Mouse (Mus musculus) lung, postnatal 25 days (tissue): ENCODE results near the gene BC049762.
A peak's percentile ranks its signal among the peaks of the same experiment; 100 is the strongest.

ENCODE experiments used
- DNase-seq: peaks from one replicate; pipeline ENCODE4 v3.0.0; 2022; ENCODE audit warnings: low spot score

BC049762 gene

GRCm38 (mm10) chr11:51262342-51263285 is at the start of gene BC049762:
Gene BC049762, minus strand, starts transcription at chr11:51263046.
- peak; percentile 99 for DNase-seq

DNA sequence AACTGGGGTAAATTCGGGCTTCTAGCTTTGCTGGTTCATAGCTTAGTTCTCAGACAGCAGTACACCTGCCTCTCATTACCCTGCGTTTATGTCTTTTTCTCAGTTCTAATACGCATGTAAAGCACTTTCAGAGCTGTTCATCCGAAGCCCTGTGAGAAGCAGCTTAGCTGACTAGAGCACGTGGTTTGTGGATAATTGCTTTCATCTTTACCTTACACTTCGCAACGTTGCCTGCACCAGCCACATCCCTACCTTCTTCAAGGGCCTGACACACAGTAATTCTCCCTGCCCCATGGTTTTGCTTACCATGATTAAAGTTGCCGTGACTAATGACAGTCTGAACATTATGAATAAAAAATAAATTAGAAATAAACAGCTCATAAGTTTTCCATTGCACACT is 49.0 kb upstream of the BC049762 start:
- no peak for DNase-seq

DNA sequence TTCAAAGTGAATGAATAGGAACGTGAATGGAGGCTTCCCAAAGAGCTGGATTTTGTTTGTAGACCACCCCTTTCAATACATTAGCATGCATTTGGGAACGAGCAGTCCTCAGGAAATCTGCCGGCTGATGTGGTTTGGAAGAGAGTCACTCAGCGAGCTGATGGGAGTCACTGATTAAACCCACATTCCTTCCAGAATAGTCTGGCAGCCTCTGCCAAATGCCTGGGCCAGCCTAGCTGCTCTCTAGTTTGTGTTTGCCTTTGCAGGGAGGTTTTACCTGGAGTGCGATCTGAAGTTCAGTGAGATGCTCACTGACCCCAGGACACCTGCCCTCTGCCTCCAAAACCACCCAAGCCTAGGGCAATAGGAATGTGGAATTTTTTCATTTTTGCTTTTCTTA is 45.5 kb upstream of the BC049762 start:
- peak; percentile 37 for DNase-seq

- DNase-seq = no peak
Measured at GRCm38 (mm10) chr11:51303981-51304553, 41.2 kb upstream of the BC049762 start.

- DNase-seq = no peak
Measured at GRCm38 (mm10) chr11:51302396-51302795, 39.5 kb upstream of the BC049762 start.

- no peak for DNase-seq
Measured at GRCm38 (mm10) chr11:51298691-51299090, 35.8 kb upstream of the BC049762 start.

- DNase-seq = no peak
Measured at GRCm38 (mm10) chr11:51295742-51296141, 32.9 kb upstream of the BC049762 start.

DNA sequence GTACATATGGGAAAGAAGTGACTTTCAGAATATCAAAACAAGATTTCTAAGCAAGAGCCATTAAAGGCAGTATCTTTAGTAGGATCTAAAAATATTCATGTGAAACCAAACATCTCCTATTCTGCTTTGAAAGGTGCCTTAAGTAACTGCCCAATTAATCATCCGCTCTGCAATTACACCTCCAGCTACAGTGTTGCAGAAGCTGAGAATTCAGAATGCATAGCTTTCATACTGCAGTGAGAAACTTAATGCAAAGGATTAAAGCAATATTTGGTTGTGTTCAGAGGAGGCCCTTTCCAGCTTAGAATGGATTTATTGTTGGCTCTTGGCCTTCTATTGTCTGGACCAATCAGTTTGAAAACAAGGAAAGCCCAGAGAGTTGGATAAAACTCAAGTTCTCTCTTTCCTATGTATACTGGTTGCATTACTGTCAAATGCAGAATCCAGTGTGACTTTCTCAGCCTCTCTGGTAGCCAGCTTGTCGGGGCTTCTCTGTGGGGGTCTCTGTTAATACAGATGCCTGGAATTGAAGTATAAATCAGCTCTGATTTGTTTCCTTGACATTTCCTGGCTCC is 31.2 kb upstream of the BC049762 start:
- no peak for DNase-seq

GRCm38 (mm10) chr11:51290066-51290955 is 27.5 kb upstream of the BC049762 start:
- peak; percentile 23 for DNase-seq

GRCm38 (mm10) chr11:51289564-51290041 is 26.8 kb upstream of the BC049762 start, which contains the start of gene Col23a1:
Gene Col23a1, plus strand, starts transcription at chr11:51289920.
- DNase-seq = peak; percentile 76

DNA sequence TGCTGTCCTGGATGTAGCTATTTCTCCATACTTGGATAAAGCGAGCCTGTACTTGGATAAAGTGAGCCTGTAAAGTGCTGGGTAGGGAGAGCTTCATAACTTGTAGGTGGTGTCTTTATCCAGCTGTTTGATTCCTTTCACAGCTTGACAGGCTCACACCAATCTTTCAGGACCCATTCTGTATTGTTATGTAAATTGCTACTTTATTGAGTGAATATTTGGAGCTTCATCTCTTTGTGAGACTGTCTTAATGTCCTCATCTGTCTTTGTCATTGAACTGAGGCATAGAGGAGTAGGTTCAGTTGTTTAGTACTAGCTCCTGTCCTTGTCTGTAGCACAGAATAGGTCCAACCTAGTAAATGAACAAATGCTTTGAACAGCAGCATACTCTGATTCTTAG is 11.6 kb upstream of the BC049762 start:
- DNase-seq = no peak

DNA sequence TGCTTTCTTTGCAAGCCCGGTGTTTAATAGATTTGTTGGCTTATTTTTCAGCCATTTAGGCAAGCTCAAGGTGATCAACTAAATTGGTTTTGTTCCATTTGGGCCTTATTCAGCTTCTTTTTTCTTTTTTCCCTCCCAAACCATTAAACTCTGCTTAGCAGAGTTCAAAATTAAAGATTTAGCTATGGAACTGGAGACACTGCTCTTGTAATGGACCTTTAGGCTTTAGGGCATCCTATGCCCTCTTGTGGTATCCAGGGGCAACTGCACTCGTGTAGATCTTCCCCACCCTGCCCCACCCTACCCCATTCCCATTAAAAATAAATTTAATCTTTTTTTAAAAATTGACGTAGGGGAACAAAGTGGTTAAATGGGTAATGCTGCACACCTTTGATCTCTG is 2.5 kb upstream of the BC049762 start:
- peak; percentile 33 for DNase-seq

DNA sequence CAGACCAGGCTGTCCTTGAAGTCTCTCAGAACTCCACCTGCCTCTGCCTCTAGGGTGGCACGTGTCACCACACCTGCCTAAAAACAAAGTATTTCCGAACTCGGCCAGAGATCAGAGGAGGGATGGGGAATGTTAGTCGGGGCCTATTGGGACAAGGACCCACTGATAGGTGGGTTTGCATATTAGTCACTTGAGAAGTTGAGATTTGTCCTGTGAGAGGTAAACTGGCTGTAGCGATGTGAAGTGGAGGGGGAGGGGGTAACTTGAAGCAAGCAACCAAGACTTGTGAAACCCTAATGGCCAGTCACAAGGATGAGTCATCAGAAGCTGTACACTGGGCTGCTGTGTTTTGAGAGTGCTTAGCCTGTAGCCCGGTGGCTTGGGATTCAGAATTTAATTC is 1.5 kb upstream of the BC049762 start:
- peak; percentile 81 for DNase-seq

- DNase-seq = peak; percentile 48
Measured at GRCm38 (mm10) chr11:51263286-51263831, 513 bp upstream of the BC049762 start.

- DNase-seq = no peak
Measured at GRCm38 (mm10) chr11:51261680-51262219, 1.1 kb downstream of the BC049762 start, which contains the start of gene Clk4. Gene Clk4, plus strand, starts transcription at chr11:51261730.

DNA sequence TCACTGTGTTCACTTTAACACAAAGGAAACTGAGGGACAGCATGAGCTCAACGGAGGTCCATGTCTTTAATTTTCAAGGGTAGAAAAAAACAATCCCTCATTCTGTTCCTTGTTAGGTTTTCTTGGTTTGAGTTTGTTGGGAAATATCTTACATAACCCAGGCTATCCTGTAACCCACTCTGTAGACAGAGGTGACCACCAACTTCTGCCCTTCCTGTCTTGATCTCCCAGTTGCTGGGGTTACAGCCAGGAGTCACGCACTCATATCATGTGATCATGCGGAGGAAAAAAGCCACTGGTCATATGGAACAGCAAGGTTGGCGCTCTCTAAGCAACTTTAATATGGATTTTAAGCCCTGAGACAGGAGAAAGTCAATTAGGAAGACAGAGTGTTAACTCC is 5.8 kb downstream of the BC049762 start:
- DNase-seq = no peak

DNA sequence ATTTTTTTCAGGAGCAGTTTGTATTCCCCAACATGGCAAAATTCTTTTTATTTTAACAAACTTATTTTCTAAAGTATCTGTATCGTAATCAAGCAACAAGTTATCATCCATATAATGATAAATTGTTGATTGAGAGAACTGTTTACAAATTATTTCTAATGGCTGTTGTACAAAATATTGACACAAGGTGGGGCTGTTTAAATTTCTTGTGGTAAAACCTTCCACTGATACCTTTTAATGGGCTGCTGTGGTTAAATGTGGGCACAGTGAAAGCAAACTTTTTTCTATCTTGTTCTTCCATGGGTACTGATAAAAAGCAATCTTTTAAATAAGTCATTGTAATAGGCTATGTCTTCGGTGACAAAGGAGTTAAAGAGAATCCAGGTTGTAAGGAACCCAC is 19.9 kb downstream of the BC049762 start:
- DNase-seq = no peak

DNA sequence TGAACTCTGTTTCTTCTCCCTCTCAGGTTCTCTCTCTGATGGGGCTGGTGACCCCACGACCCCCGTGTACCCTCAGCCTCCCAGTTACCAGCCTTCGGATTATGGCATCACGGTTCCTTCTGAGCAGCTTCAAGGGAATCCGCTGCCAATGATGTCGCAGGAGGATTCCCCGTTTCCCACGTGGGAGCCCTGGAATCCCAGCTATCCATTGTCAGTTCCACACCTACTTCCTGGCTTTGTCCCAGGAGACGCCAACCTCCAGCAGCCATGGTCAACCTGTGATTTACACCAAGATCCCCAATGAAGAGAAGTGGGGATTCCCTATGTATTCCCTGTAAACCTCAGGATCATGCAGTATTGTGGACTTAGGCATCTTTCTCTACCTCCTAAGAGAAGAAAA is 28.2 kb downstream of the BC049762 start:
- DNase-seq = no peak

- no peak for DNase-seq
Measured at GRCm38 (mm10) chr11:51227104-51227503, 35.7 kb downstream of the BC049762 start.

GRCm38 (mm10) chr11:51220308-51220707 is 42.5 kb downstream of the BC049762 start, which contains the start of gene Gm12569:
Gene Gm12569, plus strand, starts transcription at chr11:51220473.
- DNase-seq = no peak

- DNase-seq = no peak
Measured at GRCm38 (mm10) chr11:51219396-51219980, 43.4 kb downstream of the BC049762 start.
